Mouse (Mus musculus) brain, adult 2 months (tissue): ENCODE measurements around the gene Ackr3.

Source experiments
- DNase-seq: peaks from one replicate; pipeline ENCODE4 v3.0.0; 2011; ENCODE audit warnings: low read depth, low spot score

Gene Ackr3

GRCm38 (mm10) chr1:90204821-90205220 is 1.0 kb downstream of the Ackr3 start:
- DNase-seq = no peak

- peak; percentile 85 for DNase-seq
Measured at GRCm38 (mm10) chr1:90205223-90205622, 1.4 kb downstream of the Ackr3 start.

GRCm38 (mm10) chr1:90206684-90207083 is 2.9 kb downstream of the Ackr3 start:
- DNase-seq = no peak

GRCm38 (mm10) chr1:90207279-90207678 is 3.5 kb downstream of the Ackr3 start:
- no peak for DNase-seq

GRCm38 (mm10) chr1:90207739-90208502 is 4.1 kb downstream of the Ackr3 start:
- no peak for DNase-seq

GRCm38 (mm10) chr1:90208503-90208860 is 4.7 kb downstream of the Ackr3 start:
- peak; percentile 49 for DNase-seq

- peak; percentile 44 for DNase-seq
Measured at GRCm38 (mm10) chr1:90209069-90209468, 5.3 kb downstream of the Ackr3 start.

- DNase-seq = no peak
Measured at GRCm38 (mm10) chr1:90209741-90210140, 6.0 kb downstream of the Ackr3 start.

GRCm38 (mm10) chr1:90210346-90210745 is 6.6 kb downstream of the Ackr3 start:
- no peak for DNase-seq

- DNase-seq = no peak
Measured at GRCm38 (mm10) chr1:90210761-90211160, 7.0 kb downstream of the Ackr3 start.

- no peak for DNase-seq
Measured at GRCm38 (mm10) chr1:90212376-90212775, 8.6 kb downstream of the Ackr3 start.

GRCm38 (mm10) chr1:90212901-90213300 is 9.1 kb downstream of the Ackr3 start:
- no peak for DNase-seq

GRCm38 (mm10) chr1:90214021-90214420 is 10.2 kb downstream of the Ackr3 start:
- no peak for DNase-seq

GRCm38 (mm10) chr1:90214926-90215325 is 11.1 kb downstream of the Ackr3 start:
- DNase-seq = no peak

- no peak for DNase-seq
Measured at GRCm38 (mm10) chr1:90215881-90216280, 12.1 kb downstream of the Ackr3 start.

- DNase-seq = no peak
Measured at GRCm38 (mm10) chr1:90216395-90216794, 12.6 kb downstream of the Ackr3 start.

GRCm38 (mm10) chr1:90220280-90220679 is 16.5 kb downstream of the Ackr3 start:
- DNase-seq = no peak

GRCm38 (mm10) chr1:90220844-90221243 is 17.1 kb downstream of the Ackr3 start:
- no peak for DNase-seq

GRCm38 (mm10) chr1:90221811-90222361 is 18.1 kb downstream of the Ackr3 start:
- DNase-seq = peak; percentile 90

GRCm38 (mm10) chr1:90222427-90222901 is 18.7 kb downstream of the Ackr3 start:
- DNase-seq = no peak

GRCm38 (mm10) chr1:90223006-90223405 is 19.2 kb downstream of the Ackr3 start:
- no peak for DNase-seq

GRCm38 (mm10) chr1:90225603-90226254 is 21.9 kb downstream of the Ackr3 start:
- no peak for DNase-seq
